Mouse (Mus musculus): ENCODE data around the gene D3Ertd254e. TPM values are rescaled to one million over a fixed set of nuclear protein-coding genes. Genes with fewer than 3 reads are reported as not detected.

D3Ertd254e gene
- polyA plus RNA-seq, 1 experiment from 2014 or later: 14.8 TPM

- no peak overlapping the region for H3K4me3 ChIP-seq (replicated peaks; ENCODE audit: low read length)
- no peak overlapping the region for H3K4me2 ChIP-seq (ENCODE audit: low read length)
- H3K9ac ChIP-seq (replicated peaks; ENCODE audit: low read depth, low read length): no peak overlapping the region
- H3K27me3 ChIP-seq (replicated peaks; ENCODE audit: control insufficient read depth, insufficient read depth, low read length): no peaks in the 10 kb centered on the region
- H3K4me1 ChIP-seq (replicated peaks; ENCODE audit: control insufficient read depth, insufficient read depth, low read length): peaks cover 30% of the 10 kb centered on the region
- peaks cover 11% of the 10 kb centered on the region for H3K36me3 ChIP-seq (ENCODE audit: control insufficient read depth, insufficient read depth)
- no peak for ATAC-seq
- no peak overlapping the region for H3K27ac ChIP-seq (ENCODE audit: low read length)
- peaks cover 7% of the 10 kb centered on the region; the same call in 1 of the 2 replicates for H3K9me3 ChIP-seq (ENCODE audit: control insufficient read depth, low read length)
- 21% methylated on average over 5 of the region's 5 CpGs for WGBS
Observed at GRCm38 (mm10) chr3:36155268-36155667, 4.5 kb downstream of the D3Ertd254e start.

- no peak overlapping the region for H3K27ac ChIP-seq (ENCODE audit: low read length)
- no peak overlapping the region for H3K9ac ChIP-seq (replicated peaks; ENCODE audit: low read depth, low read length)
- H3K4me2 ChIP-seq (ENCODE audit: low read length): no peak overlapping the region
Observed at GRCm38 (mm10) chr3:36170670-36171210, 19.9 kb downstream of the D3Ertd254e start.

GRCm38 (mm10) chr3:36171348-36171747 lies 20.5 kb downstream of the D3Ertd254e start:
- Histone ChIP-seq H3K4me3 (replicated peaks; ENCODE audit: low read length) (no peak overlapping the region), H3K27ac (ENCODE audit: low read length) (no peak overlapping the region), H3K4me1 (replicated peaks; ENCODE audit: control insufficient read depth, insufficient read depth, low read length) (no peaks in the 10 kb centered on the region), H3K27me3 (replicated peaks; ENCODE audit: control insufficient read depth, insufficient read depth, low read length) (no peaks in the 10 kb centered on the region), H3K9ac (replicated peaks; ENCODE audit: low read depth, low read length) (no peak overlapping the region), H3K9me3 (ENCODE audit: control insufficient read depth, low read length) (no peaks in the 10 kb centered on the region), H3K4me2 (ENCODE audit: low read length) (no peak overlapping the region), H3K36me3 (ENCODE audit: control insufficient read depth, insufficient read depth) (peaks cover 13% of the 10 kb centered on the region; the same call in 1 of the 2 replicates)
- ATAC-seq: no peak
- WGBS: 100% methylated on average over 1 of the region's 1 CpGs

More at GRCm38 (mm10) chr3:36170670-36171210, 19.9 kb downstream of the D3Ertd254e start:
- no peaks in the 10 kb centered on the region for H3K27me3 ChIP-seq (replicated peaks; ENCODE audit: control insufficient read depth, insufficient read depth, low read length)
- H3K4me3 ChIP-seq (replicated peaks; ENCODE audit: low read length): no peak overlapping the region
- ATAC-seq: no peak
- no peaks in the 10 kb centered on the region for H3K4me1 ChIP-seq (replicated peaks; ENCODE audit: control insufficient read depth, insufficient read depth, low read length)
- peaks cover 19% of the 10 kb centered on the region for H3K36me3 ChIP-seq (ENCODE audit: control insufficient read depth, insufficient read depth)
- no peaks in the 10 kb centered on the region for H3K9me3 ChIP-seq (ENCODE audit: control insufficient read depth, low read length)
- WGBS: 91% methylated on average over 1 of the region's 1 CpGs

- Histone ChIP-seq H3K36me3 (ENCODE audit: control insufficient read depth, insufficient read depth) (0 out of 2 replicates have a peak, but pooled peaks cover 5% of the 10 kb centered on the region), H3K27ac (ENCODE audit: low read length) (no peak overlapping the region), H3K9ac (replicated peaks; ENCODE audit: low read depth, low read length) (no peak overlapping the region), H3K27me3 (replicated peaks; ENCODE audit: control insufficient read depth, insufficient read depth, low read length) (no peaks in the 10 kb centered on the region), H3K9me3 (ENCODE audit: control insufficient read depth, low read length) (no peaks in the 10 kb centered on the region), H3K4me1 (replicated peaks; ENCODE audit: control insufficient read depth, insufficient read depth, low read length) (no peaks in the 10 kb centered on the region), H3K4me3 (replicated peaks; ENCODE audit: low read length) (no peak overlapping the region), H3K4me2 (ENCODE audit: low read length) (no peak overlapping the region)
- ATAC-seq: no peak
- 93% methylated on average over 2 of the region's 2 CpGs for WGBS
Observed at GRCm38 (mm10) chr3:36173761-36174160, 22.9 kb downstream of the D3Ertd254e start.

GRCm38 (mm10) chr3:36181519-36181918 lies 30.7 kb downstream of the D3Ertd254e start:
- no peak overlapping the region for H3K4me3 ChIP-seq (replicated peaks; ENCODE audit: low read length)
- no peaks in the 10 kb centered on the region for H3K27me3 ChIP-seq (replicated peaks; ENCODE audit: control insufficient read depth, insufficient read depth, low read length)
- no peaks in the 10 kb centered on the region for H3K4me1 ChIP-seq (replicated peaks; ENCODE audit: control insufficient read depth, insufficient read depth, low read length)
- H3K9me3 ChIP-seq (ENCODE audit: control insufficient read depth, low read length): no peaks in the 10 kb centered on the region
- H3K4me2 ChIP-seq (ENCODE audit: low read length): no peak overlapping the region
- 7% methylated on average over 4 of the region's 4 CpGs for WGBS
- no peaks in the 10 kb centered on the region for H3K36me3 ChIP-seq (ENCODE audit: control insufficient read depth, insufficient read depth)
- 0 out of 2 replicates have a peak, but pooled peaks have one; percentile 58 for ATAC-seq
- H3K27ac ChIP-seq (ENCODE audit: low read length): no peak overlapping the region
- H3K9ac ChIP-seq (replicated peaks; ENCODE audit: low read depth, low read length): no peak overlapping the region

- ATAC-seq: no peak
- no peaks in the 10 kb centered on the region for H3K36me3 ChIP-seq (ENCODE audit: control insufficient read depth, insufficient read depth)
- 88% methylated on average over 4 of the region's 4 CpGs for WGBS
- H3K27me3 ChIP-seq (replicated peaks; ENCODE audit: control insufficient read depth, insufficient read depth, low read length): no peaks in the 10 kb centered on the region
- no peak overlapping the region for H3K4me3 ChIP-seq (replicated peaks; ENCODE audit: low read length)
- H3K9ac ChIP-seq (replicated peaks; ENCODE audit: low read depth, low read length): no peak overlapping the region
- no peaks in the 10 kb centered on the region for H3K4me1 ChIP-seq (replicated peaks; ENCODE audit: control insufficient read depth, insufficient read depth, low read length)
- no peaks in the 10 kb centered on the region for H3K9me3 ChIP-seq (ENCODE audit: control insufficient read depth, low read length)
- no peak overlapping the region for H3K27ac ChIP-seq (ENCODE audit: low read length)
- H3K4me2 ChIP-seq (ENCODE audit: low read length): no peak overlapping the region
Observed at GRCm38 (mm10) chr3:36186510-36186909, 35.7 kb downstream of the D3Ertd254e start.

- H3K9me3 ChIP-seq (ENCODE audit: control insufficient read depth, low read length): no peaks in the 10 kb centered on the region
- H3K27ac ChIP-seq (ENCODE audit: low read length): no peak overlapping the region
- no peaks in the 10 kb centered on the region for H3K27me3 ChIP-seq (replicated peaks; ENCODE audit: control insufficient read depth, insufficient read depth, low read length)
- H3K4me1 ChIP-seq (replicated peaks; ENCODE audit: control insufficient read depth, insufficient read depth, low read length): no peaks in the 10 kb centered on the region
- ATAC-seq: no peak
- H3K9ac ChIP-seq (replicated peaks; ENCODE audit: low read depth, low read length): no peak overlapping the region
- no peak overlapping the region for H3K4me3 ChIP-seq (replicated peaks; ENCODE audit: low read length)
- H3K36me3 ChIP-seq (ENCODE audit: control insufficient read depth, insufficient read depth): no peaks in the 10 kb centered on the region
- 94% methylated on average over 8 of the region's 8 CpGs for WGBS
- H3K4me2 ChIP-seq (ENCODE audit: low read length): no peak overlapping the region
Observed at GRCm38 (mm10) chr3:36189243-36189642, 38.4 kb downstream of the D3Ertd254e start.

GRCm38 (mm10) chr3:36201098-36201497 lies 50.3 kb downstream of the D3Ertd254e start:
- no peaks in the 10 kb centered on the region for H3K4me1 ChIP-seq (replicated peaks; ENCODE audit: control insufficient read depth, insufficient read depth, low read length)
- 50% methylated on average over 5 of the region's 5 CpGs for WGBS
- no peak overlapping the region for H3K9ac ChIP-seq (replicated peaks; ENCODE audit: low read depth, low read length)
- no peaks in the 10 kb centered on the region for H3K36me3 ChIP-seq (ENCODE audit: control insufficient read depth, insufficient read depth)
- H3K4me3 ChIP-seq (replicated peaks; ENCODE audit: low read length): no peak overlapping the region
- H3K27ac ChIP-seq (ENCODE audit: low read length): no peak overlapping the region
- ATAC-seq: no peak
- H3K27me3 ChIP-seq (replicated peaks; ENCODE audit: control insufficient read depth, insufficient read depth, low read length): no peaks in the 10 kb centered on the region
- no peaks in the 10 kb centered on the region for H3K9me3 ChIP-seq (ENCODE audit: control insufficient read depth, low read length)
- H3K4me2 ChIP-seq (ENCODE audit: low read length): no peak overlapping the region

- ATAC-seq: peak; percentile 86
- 61% methylated on average over 7 of the region's 7 CpGs for WGBS
- H3K27ac ChIP-seq (ENCODE audit: low read length): no peak overlapping the region
Observed at GRCm38 (mm10) chr3:36202932-36203331, 52.1 kb downstream of the D3Ertd254e start.

More at GRCm38 (mm10) chr3:36202932-36203331, 52.1 kb downstream of the D3Ertd254e start:
- H3K36me3 ChIP-seq (ENCODE audit: control insufficient read depth, insufficient read depth): no peaks in the 10 kb centered on the region
- no peaks in the 10 kb centered on the region for H3K9me3 ChIP-seq (ENCODE audit: control insufficient read depth, low read length)
- no peaks in the 10 kb centered on the region for H3K4me1 ChIP-seq (replicated peaks; ENCODE audit: control insufficient read depth, insufficient read depth, low read length)
- no peaks in the 10 kb centered on the region for H3K27me3 ChIP-seq (replicated peaks; ENCODE audit: control insufficient read depth, insufficient read depth, low read length)
- no peak overlapping the region for H3K4me2 ChIP-seq (ENCODE audit: low read length)
- no peak overlapping the region for H3K4me3 ChIP-seq (replicated peaks; ENCODE audit: low read length)
- no peak overlapping the region for H3K9ac ChIP-seq (replicated peaks; ENCODE audit: low read depth, low read length)
